Mouse (Mus musculus): ENCODE data around the gene Paqr3. TPM values are rescaled to one million over a fixed set of nuclear protein-coding genes. Genes with fewer than 3 reads are reported as not detected.
A peak's percentile ranks its signal among the peaks of the same experiment; 100 is the strongest.

Gene Paqr3
- polyA plus RNA-seq, 1 experiment from 2014 or later, result 25.3 TPM

GRCm38 (mm10) chr5:97124977-97125376 lies 13.6 kb upstream of the Paqr3 start:
- H3K36me3 ChIP-seq (ENCODE audit: control insufficient read depth, insufficient read depth, low read length), result no peaks in the 10 kb centered on the region
- H3K9me3 ChIP-seq (ENCODE audit: control insufficient read depth, low read length), result no peaks in the 10 kb centered on the region
- no peak overlapping the region for H3K9ac ChIP-seq (replicated peaks; ENCODE audit: low read depth, low read length)
- no peak overlapping the region for H3K4me3 ChIP-seq (ENCODE audit: low read depth, low read length)
- H3K4me2 ChIP-seq (ENCODE audit: low read depth, low read length), result no peak overlapping the region
- no peaks in the 10 kb centered on the region for H3K27me3 ChIP-seq (ENCODE audit: control insufficient read depth, insufficient read depth, low read length)
- H3K4me1 ChIP-seq (ENCODE audit: control insufficient read depth, insufficient read depth, low read length), result no peaks in the 10 kb centered on the region
- ATAC-seq (ENCODE audit: low read depth), result no peak
- no peak overlapping the region for H3K27ac ChIP-seq (ENCODE audit: low read depth, low read length)
- WGBS, result 89% methylated on average over 12 of the region's 12 CpGs

- no peak overlapping the region for H3K27ac ChIP-seq (ENCODE audit: low read depth, low read length)
- peak overlapping the region; percentile 71 for H3K4me2 ChIP-seq (ENCODE audit: low read depth, low read length)
- peak overlapping the region; percentile 75 for H3K9ac ChIP-seq (replicated peaks; ENCODE audit: low read depth, low read length)
- H3K4me3 ChIP-seq (ENCODE audit: low read depth, low read length), result peak overlapping the region; percentile 60
- 0 out of 2 replicates have a peak, but pooled peaks have one; percentile 0 for ATAC-seq (ENCODE audit: low read depth)
- 0 out of 2 replicates have a peak, but pooled peaks cover 3% of the 10 kb centered on the region for H3K36me3 ChIP-seq (ENCODE audit: control insufficient read depth, insufficient read depth, low read length)
- H3K9me3 ChIP-seq (ENCODE audit: control insufficient read depth, low read length), result no peaks in the 10 kb centered on the region
- H3K27me3 ChIP-seq (ENCODE audit: control insufficient read depth, insufficient read depth, low read length), result no peaks in the 10 kb centered on the region
- H3K4me1 ChIP-seq (ENCODE audit: control insufficient read depth, insufficient read depth, low read length), result peaks cover 17% of the 10 kb centered on the region
- 7% methylated on average over 5 of the region's 5 CpGs for WGBS
These were observed 699 bp downstream of the Paqr3 start for GRCm38 (mm10) chr5:97110697-97111096.

GRCm38 (mm10) chr5:97110133-97110532 lies 1.3 kb downstream of the Paqr3 start:
- Histone ChIP-seq H3K27ac (ENCODE audit: low read depth, low read length) (no peak overlapping the region), H3K27me3 (ENCODE audit: control insufficient read depth, insufficient read depth, low read length) (no peaks in the 10 kb centered on the region), H3K9me3 (ENCODE audit: control insufficient read depth, low read length) (no peaks in the 10 kb centered on the region), H3K4me1 (ENCODE audit: control insufficient read depth, insufficient read depth, low read length) (peaks cover 17% of the 10 kb centered on the region), H3K9ac (replicated peaks; ENCODE audit: low read depth, low read length) (peak overlapping the region; percentile 75; the same call in 1 of the 2 replicates), H3K4me3 (ENCODE audit: low read depth, low read length) (peak overlapping the region; percentile 60), H3K36me3 (ENCODE audit: control insufficient read depth, insufficient read depth, low read length) (0 out of 2 replicates have a peak, but pooled peaks cover 3% of the 10 kb centered on the region), H3K4me2 (ENCODE audit: low read depth, low read length) (peak overlapping the region; percentile 71)
- WGBS, result 16% methylated on average over 2 of the region's 2 CpGs
- no peak for ATAC-seq (ENCODE audit: low read depth)

- no peak overlapping the region for H3K4me2 ChIP-seq (ENCODE audit: low read depth, low read length)
- ATAC-seq (ENCODE audit: low read depth), result no peak
These were observed 3.1 kb downstream of the Paqr3 start for GRCm38 (mm10) chr5:97108333-97108732.

GRCm38 (mm10) chr5:97099954-97100353 lies 11.4 kb downstream of the Paqr3 start:
- H3K9me3 ChIP-seq (ENCODE audit: control insufficient read depth, low read length), result no peaks in the 10 kb centered on the region
- H3K4me3 ChIP-seq (ENCODE audit: low read depth, low read length), result no peak overlapping the region
- H3K9ac ChIP-seq (replicated peaks; ENCODE audit: low read depth, low read length), result no peak overlapping the region
- H3K36me3 ChIP-seq (ENCODE audit: control insufficient read depth, insufficient read depth, low read length), result peaks cover 13% of the 10 kb centered on the region
- no peaks in the 10 kb centered on the region for H3K27me3 ChIP-seq (ENCODE audit: control insufficient read depth, insufficient read depth, low read length)
- ATAC-seq (ENCODE audit: low read depth), result no peak
- no peaks in the 10 kb centered on the region for H3K4me1 ChIP-seq (ENCODE audit: control insufficient read depth, insufficient read depth, low read length)
- 95% methylated on average over 8 of the region's 8 CpGs for WGBS
- H3K4me2 ChIP-seq (ENCODE audit: low read depth, low read length), result no peak overlapping the region
- no peak overlapping the region for H3K27ac ChIP-seq (ENCODE audit: low read depth, low read length)

More at GRCm38 (mm10) chr5:97108333-97108732, 3.1 kb downstream of the Paqr3 start:
- Histone ChIP-seq H3K4me1 (ENCODE audit: control insufficient read depth, insufficient read depth, low read length) (peaks cover 17% of the 10 kb centered on the region), H3K9me3 (ENCODE audit: control insufficient read depth, low read length) (no peaks in the 10 kb centered on the region), H3K36me3 (ENCODE audit: control insufficient read depth, insufficient read depth, low read length) (0 out of 2 replicates have a peak, but pooled peaks cover 3% of the 10 kb centered on the region), H3K9ac (replicated peaks; ENCODE audit: low read depth, low read length) (no peak overlapping the region; the same call in 1 of the 2 replicates), H3K27me3 (ENCODE audit: control insufficient read depth, insufficient read depth, low read length) (no peaks in the 10 kb centered on the region), H3K4me3 (ENCODE audit: low read depth, low read length) (no peak overlapping the region), H3K27ac (ENCODE audit: low read depth, low read length) (no peak overlapping the region)
- WGBS, result 90% methylated on average over 5 of the region's 5 CpGs

GRCm38 (mm10) chr5:97097631-97098041 lies 13.8 kb downstream of the Paqr3 start:
- H3K27me3 ChIP-seq (ENCODE audit: control insufficient read depth, insufficient read depth, low read length), result no peaks in the 10 kb centered on the region
- H3K27ac ChIP-seq (ENCODE audit: low read depth, low read length), result no peak overlapping the region
- no peaks in the 10 kb centered on the region for H3K4me1 ChIP-seq (ENCODE audit: control insufficient read depth, insufficient read depth, low read length)
- no peaks in the 10 kb centered on the region for H3K9me3 ChIP-seq (ENCODE audit: control insufficient read depth, low read length)
- H3K4me2 ChIP-seq (ENCODE audit: low read depth, low read length), result no peak overlapping the region
- WGBS, result 74% methylated on average over 9 of the region's 9 CpGs
- no peak overlapping the region for H3K4me3 ChIP-seq (ENCODE audit: low read depth, low read length)
- peak; percentile 54; the same call in 1 of the 2 replicates for ATAC-seq (ENCODE audit: low read depth)
- no peak overlapping the region for H3K9ac ChIP-seq (replicated peaks; ENCODE audit: low read depth, low read length)
- peaks cover 18% of the 10 kb centered on the region for H3K36me3 ChIP-seq (ENCODE audit: control insufficient read depth, insufficient read depth, low read length)

GRCm38 (mm10) chr5:97095335-97095734 lies 16.1 kb downstream of the Paqr3 start:
- Histone ChIP-seq H3K27me3 (ENCODE audit: control insufficient read depth, insufficient read depth, low read length) (no peaks in the 10 kb centered on the region), H3K9me3 (ENCODE audit: control insufficient read depth, low read length) (no peaks in the 10 kb centered on the region), H3K9ac (replicated peaks; ENCODE audit: low read depth, low read length) (no peak overlapping the region), H3K4me1 (ENCODE audit: control insufficient read depth, insufficient read depth, low read length) (no peaks in the 10 kb centered on the region), H3K4me3 (ENCODE audit: low read depth, low read length) (no peak overlapping the region), H3K36me3 (ENCODE audit: control insufficient read depth, insufficient read depth, low read length) (peaks cover 15% of the 10 kb centered on the region), H3K4me2 (ENCODE audit: low read depth, low read length) (no peak overlapping the region), H3K27ac (ENCODE audit: low read depth, low read length) (no peak overlapping the region)
- ATAC-seq (ENCODE audit: low read depth), result no peak
- 64% methylated on average over 13 of the region's 13 CpGs for WGBS

- H3K4me2 ChIP-seq (ENCODE audit: low read depth, low read length), result no peak overlapping the region
- no peak overlapping the region for H3K9ac ChIP-seq (replicated peaks; ENCODE audit: low read depth, low read length)
- H3K36me3 ChIP-seq (ENCODE audit: control insufficient read depth, insufficient read depth, low read length), result peaks cover 15% of the 10 kb centered on the region
- ATAC-seq (ENCODE audit: low read depth), result no peak
- H3K9me3 ChIP-seq (ENCODE audit: control insufficient read depth, low read length), result no peaks in the 10 kb centered on the region
- H3K4me3 ChIP-seq (ENCODE audit: low read depth, low read length), result no peak overlapping the region
- no peaks in the 10 kb centered on the region for H3K4me1 ChIP-seq (ENCODE audit: control insufficient read depth, insufficient read depth, low read length)
- WGBS, result 77% methylated on average over 8 of the region's 8 CpGs
- H3K27ac ChIP-seq (ENCODE audit: low read depth, low read length), result no peak overlapping the region
- H3K27me3 ChIP-seq (ENCODE audit: control insufficient read depth, insufficient read depth, low read length), result no peaks in the 10 kb centered on the region
These were observed 18.4 kb downstream of the Paqr3 start for GRCm38 (mm10) chr5:97092970-97093369.

GRCm38 (mm10) chr5:97090034-97090784 lies 21.2 kb downstream of the Paqr3 start:
- Histone ChIP-seq H3K27ac (ENCODE audit: low read depth, low read length) (no peak overlapping the region), H3K9ac (replicated peaks; ENCODE audit: low read depth, low read length) (no peak overlapping the region), H3K4me1 (ENCODE audit: control insufficient read depth, insufficient read depth, low read length) (no peaks in the 10 kb centered on the region), H3K9me3 (ENCODE audit: control insufficient read depth, low read length) (no peaks in the 10 kb centered on the region), H3K36me3 (ENCODE audit: control insufficient read depth, insufficient read depth, low read length) (peaks cover 20% of the 10 kb centered on the region), H3K27me3 (ENCODE audit: control insufficient read depth, insufficient read depth, low read length) (no peaks in the 10 kb centered on the region), H3K4me3 (ENCODE audit: low read depth, low read length) (no peak overlapping the region), H3K4me2 (ENCODE audit: low read depth, low read length) (no peak overlapping the region)
- ATAC-seq (ENCODE audit: low read depth), result no peak
- 73% methylated on average over 6 of the region's 6 CpGs for WGBS
